Mouse (Mus musculus) MEL (cell line): ENCODE data around the gene Ctdnep1. TPM values are rescaled to one million over a fixed set of nuclear protein-coding genes. Genes with fewer than 3 reads are reported as not detected.
A peak's percentile ranks its signal among the peaks of the same experiment; 100 is the strongest.

Source experiments
- DNase-seq: peaks from one replicate; pipeline ENCODE4 v3.0.0; 2011; ENCODE audit warnings: low read depth, low spot score
- H3K27ac ChIP-seq: 2 replicates; pipeline ENCODE4 v1.5.1; 2012; ENCODE audit warnings: low read depth, mild to moderate bottlenecking, control low read depth, low read length, moderate library complexity; ENCODE audit not compliant: control insufficient read depth
- H3K27me3 ChIP-seq, 2 experiments: fragments of 150-350 bp in 1 of 2; sonication (generic) in 1 of 2; 2 replicates each; pipeline ENCODE4 v1.6.1; 2012; ENCODE audit warnings: low read length in 2 of 2, mild to moderate bottlenecking in 2 of 2, improper control_type of control experiment in 1 of 2, moderate library complexity in 1 of 2; ENCODE audit not compliant: insufficient read depth in 2 of 2, control insufficient read depth in 1 of 2
- H3K36me3 ChIP-seq, 2 experiments: 2 replicates each; pipeline ENCODE4 v1.6.1; 2012 to 2014; ENCODE audit warnings: low read length in 2 of 2, improper control_type of control experiment in 1 of 2, inconsistent platforms in 1 of 2, mild to moderate bottlenecking in 1 of 2; ENCODE audit not compliant: insufficient read depth in 2 of 2, control insufficient read depth in 1 of 2
- H3K4me1 ChIP-seq, 2 experiments: fragments of 150-350 bp in 1 of 2; sonication (generic) in 1 of 2; 2 replicates each; pipeline ENCODE4 v1.6.1; 2012; ENCODE audit warnings: low read length in 2 of 2, improper control_type of control experiment in 1 of 2, mild to moderate bottlenecking in 1 of 2; ENCODE audit not compliant: insufficient read depth in 2 of 2, control insufficient read depth in 1 of 2
- H3K4me3 ChIP-seq, 2 experiments: fragments of 150-350 bp in 1 of 2; sonication (generic) in 1 of 2; 2 replicates each; pipeline ENCODE4 v1.5.1; 2012; ENCODE audit warnings: low read depth in 2 of 2, low read length in 2 of 2, mild to moderate bottlenecking in 2 of 2, moderate library complexity in 2 of 2, control low read depth in 1 of 2, improper control_type of control experiment in 1 of 2; ENCODE audit not compliant: control insufficient read depth in 1 of 2, insufficient read depth in 1 of 2
- H3K79me2 ChIP-seq: 2 replicates; pipeline ENCODE4 v1.6.1; 2012; ENCODE audit warnings: mild to moderate bottlenecking, low read length, moderate library complexity; ENCODE audit not compliant: control insufficient read depth, poor library complexity, insufficient read depth
- H3K9ac ChIP-seq: 2 replicates; pipeline ENCODE4 v1.6.1; 2012; ENCODE audit warnings: low read depth, mild to moderate bottlenecking, control low read depth, low read length, moderate library complexity; ENCODE audit not compliant: control insufficient read depth, poor library complexity, severe bottlenecking
- H3K9me3 ChIP-seq: fragments of 150-350 bp; sonication (generic); replicated peaks from 2 replicates; pipeline ENCODE4 v1.6.1; 2012; ENCODE audit warnings: mild to moderate bottlenecking, low read length, improper control_type of control experiment, moderate library complexity; ENCODE audit not compliant: insufficient read depth
- BHLHE40 ChIP-seq: IDR thresholded peaks from 2 replicates; pipeline ENCODE4 v1.6.1; 2012; ENCODE audit warnings: low read depth, mild to moderate bottlenecking, inconsistent platforms, low read length, improper control_type of control experiment, borderline replicate concordance
- CHD2 ChIP-seq: IDR thresholded peaks from 2 replicates; pipeline ENCODE4 v1.6.1; 2011; ENCODE audit warnings: low read length, improper control_type of control experiment
- CTCF ChIP-seq, 3 experiments: IDR thresholded peaks in 2 of 3; conservative IDR thresholded peaks in 1 of 3; 2 replicates each; pipeline ENCODE4 v1.5.1; 2011 to 2012; ENCODE audit warnings: low read length in 3 of 3, low read depth in 2 of 3, mild to moderate bottlenecking in 2 of 3, improper control_type of control experiment in 1 of 3, inconsistent platforms in 1 of 3, mixed read lengths in 1 of 3, moderate library complexity in 1 of 3; ENCODE audit not compliant: control insufficient read depth in 1 of 3, insufficient read depth in 1 of 3, poor library complexity in 1 of 3, severe bottlenecking in 1 of 3
- E2F4 ChIP-seq: IDR thresholded peaks from 2 replicates; pipeline ENCODE4 v1.6.1; 2011; ENCODE audit warnings: low read depth, low read length, improper control_type of control experiment, borderline replicate concordance
- ELF1 ChIP-seq: IDR thresholded peaks from 2 replicates; pipeline ENCODE4 v1.6.1; 2014; ENCODE audit warnings: low read depth, mild to moderate bottlenecking, inconsistent platforms, low read length, improper control_type of control experiment, moderate library complexity
- ETS1 ChIP-seq: IDR thresholded peaks from 2 replicates; pipeline ENCODE4 v1.6.1; 2012; ENCODE audit warnings: low read depth, mild to moderate bottlenecking, inconsistent platforms, low read length, improper control_type of control experiment, moderate library complexity
- HCFC1 ChIP-seq: IDR thresholded peaks from 2 replicates; pipeline ENCODE4 v1.6.1; 2012; ENCODE audit warnings: low read depth, mild to moderate bottlenecking, inconsistent platforms, low read length, improper control_type of control experiment, moderate library complexity
- JUND ChIP-seq: IDR thresholded peaks from 2 replicates; pipeline ENCODE4 v1.6.1; 2011; ENCODE audit warnings: low read depth, mild to moderate bottlenecking, improper control_type of control experiment, low read length
- MAZ ChIP-seq: IDR thresholded peaks from 2 replicates; pipeline ENCODE4 v1.6.1; 2012; ENCODE audit warnings: low read depth, mild to moderate bottlenecking, inconsistent platforms, low read length, improper control_type of control experiment
- MEF2A ChIP-seq: IDR thresholded peaks from 2 replicates; pipeline ENCODE4 v1.6.1; 2014; ENCODE audit warnings: low read depth, mild to moderate bottlenecking, inconsistent platforms, low read length, improper control_type of control experiment; ENCODE audit not compliant: poor library complexity, insufficient replicate concordance, severe bottlenecking; ENCODE audit errors: extremely low read depth
- MXI1 ChIP-seq: IDR thresholded peaks from 2 replicates; pipeline ENCODE4 v1.6.1; 2011; ENCODE audit warnings: mild to moderate bottlenecking, low read depth, low read length, improper control_type of control experiment
- MYB ChIP-seq: IDR thresholded peaks from 2 replicates; pipeline ENCODE4 v1.6.1; 2011; ENCODE audit warnings: mild to moderate bottlenecking, low read depth, low read length, improper control_type of control experiment
- MYC ChIP-seq: IDR thresholded peaks from 2 replicates; pipeline ENCODE4 v1.6.1; 2011; ENCODE audit warnings: low read depth, mild to moderate bottlenecking, low read length, improper control_type of control experiment, moderate library complexity
- POLR2A ChIP-seq, 2 experiments: IDR thresholded peaks; 2 replicates each; pipeline ENCODE4 v1.6.1; 2011 to 2012; ENCODE audit warnings: low read length in 2 of 2, mild to moderate bottlenecking in 2 of 2, control low read depth in 1 of 2, improper control_type of control experiment in 1 of 2, low read depth in 1 of 2, moderate library complexity in 1 of 2; ENCODE audit not compliant: control insufficient read depth in 1 of 2, insufficient read depth in 1 of 2, poor library complexity in 1 of 2
- POLR2AphosphoS2 ChIP-seq: IDR thresholded peaks from 2 replicates; pipeline ENCODE4 v1.6.1; 2011; ENCODE audit warnings: low read length, improper control_type of control experiment
- POLR2AphosphoS5 ChIP-seq: IDR thresholded peaks from 2 replicates; pipeline ENCODE4 v1.6.1; 2012; ENCODE audit warnings: low read depth, borderline replicate concordance, mild to moderate bottlenecking, inconsistent platforms, low read length, moderate library complexity, mixed read lengths
- SMC3 ChIP-seq: IDR thresholded peaks from 2 replicates; pipeline ENCODE4 v1.6.1; 2011; ENCODE audit warnings: low read depth, low read length, improper control_type of control experiment
- TBP ChIP-seq: IDR thresholded peaks from 2 replicates; pipeline ENCODE4 v1.8.0; 2011; ENCODE audit warnings: low read depth, low read length, improper control_type of control experiment
- TCF12 ChIP-seq: IDR thresholded peaks from 2 replicates; pipeline ENCODE4 v1.6.1; 2014; ENCODE audit warnings: low read depth, mild to moderate bottlenecking, inconsistent platforms, low read length, improper control_type of control experiment, moderate library complexity
- UBTF ChIP-seq: IDR thresholded peaks from 2 replicates; pipeline ENCODE4 v1.6.1; 2012; ENCODE audit warnings: low read depth, mild to moderate bottlenecking, inconsistent platforms, low read length, improper control_type of control experiment, moderate library complexity, borderline replicate concordance; ENCODE audit not compliant: insufficient read depth
- ZC3H11A ChIP-seq: IDR thresholded peaks from 2 replicates; pipeline ENCODE4 v1.6.1; 2012; ENCODE audit warnings: low read depth, mild to moderate bottlenecking, inconsistent platforms, low read length, improper control_type of control experiment
- polyA plus RNA-seq, 2 experiments: library from polyadenylated mRNA; stranded (reverse) in 1 of 2; unstranded in 1 of 2; fragments of >175 nt in 1 of 2; fragments of >200 nt in 1 of 2; gene quantifications; 2 replicates each; pipeline versions ENCODE4 v1.2.1 to v1.2.4; 2012; ENCODE audit warnings: low replicate concordance in 2 of 2, low read depth in 1 of 2; ENCODE audit not compliant: insufficient read length in 2 of 2, insufficient read depth in 1 of 2, missing spikeins in 1 of 2
- total RNA-seq: library from RNA; depleted of rRNA; stranded (reverse); fragments of 300-350 nt; gene quantifications from 2 replicates; pipeline ENCODE4 v1.2.3, GENCODE M21; 2012

The Ctdnep1 gene
- total and polyA plus RNA-seq, 3 experiments, result 47.3 to 133 TPM; not detected in 1

- TF ChIP-seq MEF2A (no peak), POLR2A (IDR thresholded peaks at IDR 0.05; ENCODE audit: control insufficient read depth in 1 of 2, insufficient read depth in 1 of 2, low read depth in 1 of 2, low read length in 2 of 2, poor library complexity in 1 of 2) (peak; percentile 32 to 43; a peak in 1 of 4 replicates), MXI1 (peak; percentile 74), TBP (no peak)
- TF ChIP-seq, all 39 proteins: peak for 16
These were observed 45.6 kb upstream of the Ctdnep1 start, which contains the start of gene Ybx2 (continued) for GRCm38 (mm10) chr11:69935137-69935879.

GRCm38 (mm10) chr11:69936156-69936555, 44.8 kb upstream of the Ctdnep1 start:
- peaks cover 0 to 2% of the 10 kb centered on the region in 2 experiments; a peak in 2 of 4 replicates for H3K27me3 ChIP-seq
- no peak for TF ChIP-seq BHLHE40
- TF ChIP-seq MYB, result no peak
- TF ChIP-seq HCFC1, result no peak
- TF ChIP-seq MAZ, result no peak
- TF ChIP-seq POLR2AphosphoS2, result no peak
- no peak for TF ChIP-seq SMC3
- TF ChIP-seq POLR2AphosphoS5, result no peak
- no peak for TF ChIP-seq MYC
- no peak for TF ChIP-seq ZC3H11A
- TF ChIP-seq CHD2, result no peak
- TF ChIP-seq, all 39 proteins: peak for 0
- no peak for DNase-seq
- no peak overlapping the region for H3K9ac ChIP-seq
- peaks cover 0 to 18% of the 10 kb centered on the region in 2 experiments; a peak in 2 of 4 replicates for H3K36me3 ChIP-seq
- no peaks in the 10 kb centered on the region for H3K79me2 ChIP-seq
- H3K4me1 ChIP-seq, result peaks cover 5 to 19% of the 10 kb centered on the region in 2 experiments; a peak in 2 of 4 replicates
- no peak overlapping the region for H3K27ac ChIP-seq
- no peaks in the 10 kb centered on the region for H3K9me3 ChIP-seq
- H3K4me3 ChIP-seq, result no peak overlapping the region

- DNase-seq, result no peak
- Histone ChIP-seq H3K9ac (no peak overlapping the region), H3K4me1 (peaks cover 3 to 12% of the 10 kb centered on the region in 2 experiments; a peak in 2 of 4 replicates), H3K9me3 (no peaks in the 10 kb centered on the region), H3K4me3 (no peak overlapping the region), H3K36me3 (peaks cover 0 to 12% of the 10 kb centered on the region in 2 experiments; a peak in 2 of 4 replicates), H3K27me3 (peaks cover 0 to 2% of the 10 kb centered on the region in 2 experiments; a peak in 3 of 4 replicates), H3K79me2 (no peaks in the 10 kb centered on the region), H3K27ac (no peak overlapping the region)
- TF ChIP-seq MXI1, result no peak
- TF ChIP-seq ETS1, result no peak
- no peak for TF ChIP-seq ELF1
- no peak for TF ChIP-seq JUND
- TF ChIP-seq BHLHE40, result no peak
- TF ChIP-seq ZC3H11A, result no peak
- TF ChIP-seq TCF12, result no peak
- TF ChIP-seq POLR2AphosphoS2, result no peak
- TF ChIP-seq UBTF, result no peak
- no peak for TF ChIP-seq E2F4
- no peak for TF ChIP-seq CHD2
- no peak for TF ChIP-seq CTCF (IDR thresholded peaks at IDR 0.05 in 2 of 3, conservative IDR thresholded peaks at IDR 0.05 in 1 of 3; ENCODE audit: control insufficient read depth in 1 of 3, insufficient read depth in 1 of 3, low read depth in 2 of 3, low read length in 3 of 3, poor library complexity in 1 of 3, severe bottlenecking in 1 of 3)
- no peak for TF ChIP-seq HCFC1
These were observed 44.1 kb upstream of the Ctdnep1 start for GRCm38 (mm10) chr11:69936714-69937347.
